Mouse (Mus musculus): ENCODE results near the gene Gpx8.

DNA sequence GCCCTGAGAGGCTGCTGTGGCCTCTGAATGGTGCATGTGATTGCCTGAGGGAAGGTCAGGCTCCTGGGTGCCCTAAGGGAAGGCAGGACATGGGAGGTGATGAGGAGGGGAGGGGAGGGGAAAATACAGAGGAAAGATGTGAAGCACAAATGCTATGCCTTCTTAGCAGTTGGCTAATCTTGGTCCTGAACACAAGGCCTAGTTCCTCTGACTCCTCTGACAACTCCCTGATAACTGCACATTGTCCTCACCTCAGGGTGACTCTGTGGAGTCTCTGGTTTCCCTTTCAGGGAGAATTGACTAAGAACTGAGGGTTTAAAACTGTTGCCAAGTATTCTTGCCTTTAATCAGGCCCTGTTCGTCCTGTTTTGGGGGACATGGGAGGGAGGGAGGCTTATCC lies 48.4 kb upstream of the Gpx8 start:
- no peak for TF ChIP-seq ZC3H11A (IDR thresholded peaks at IDR 0.05; ENCODE audit: borderline replicate concordance, low read depth, low read length)
- no peak for TF ChIP-seq CHD2 (IDR thresholded peaks at IDR 0.05; ENCODE audit: low read depth, low read length)
- TF ChIP-seq ZNF384 (IDR thresholded peaks at IDR 0.05; ENCODE audit: low read depth, low read length) = no peak
- TF ChIP-seq MAFK (IDR thresholded peaks at IDR 0.05; ENCODE audit: insufficient read depth, low read depth, low read length) = no peak
- no peak for TF ChIP-seq HCFC1 (IDR thresholded peaks at IDR 0.05; ENCODE audit: borderline replicate concordance, insufficient read depth, low read length)

Measured in ES-E14 (cell line).